Mouse (Mus musculus): ENCODE measurements at regions not wholly inside any gene's neighbourhood (a gene's known extent, or its start where the extent isn't known, plus 50 kb on each side); places are given as distances from the start of the nearest gene placed in this dataset.

DNA sequence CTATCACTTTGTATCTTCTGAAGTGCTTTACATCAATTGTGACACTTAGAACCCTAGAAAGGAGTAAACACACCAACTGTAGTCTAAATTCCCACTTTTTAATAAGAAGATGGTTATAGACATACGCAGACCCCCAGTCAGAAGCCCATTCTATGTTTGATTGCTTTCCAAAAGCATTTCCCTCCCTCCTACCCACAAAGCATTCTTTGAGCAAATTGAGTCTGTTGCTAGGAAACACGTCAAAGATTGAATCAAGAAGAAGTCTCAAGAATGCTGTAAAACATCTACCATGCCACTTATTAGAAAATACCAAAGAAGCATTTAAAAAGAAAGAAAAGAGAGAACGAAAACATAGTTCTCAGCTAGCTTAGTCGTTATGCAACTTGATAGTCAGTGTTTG lies 352.3 kb upstream of the Lrp1b start:
- Histone ChIP-seq H3K27ac (no peak overlapping the region), H3K4me2 (no peak overlapping the region), H3K9ac (no peak overlapping the region), H3K36me3 (replicated peaks) (no peaks in the 10 kb centered on the region), H3K27me3 (no peaks in the 10 kb centered on the region), H3K9me3 (no peaks in the 10 kb centered on the region), H3K4me3 (replicated peaks) (no peak overlapping the region), H3K4me1 (peaks cover 3% of the 10 kb centered on the region; the same call in 1 of the 2 replicates)
- whole genome bisulfite sequencing, result 9% methylated on average over 4 of the region's 4 CpGs
- ATAC-seq (ENCODE audit: low FRiP score), result peak; percentile 69; the same call in 1 of the 2 replicates

DNA sequence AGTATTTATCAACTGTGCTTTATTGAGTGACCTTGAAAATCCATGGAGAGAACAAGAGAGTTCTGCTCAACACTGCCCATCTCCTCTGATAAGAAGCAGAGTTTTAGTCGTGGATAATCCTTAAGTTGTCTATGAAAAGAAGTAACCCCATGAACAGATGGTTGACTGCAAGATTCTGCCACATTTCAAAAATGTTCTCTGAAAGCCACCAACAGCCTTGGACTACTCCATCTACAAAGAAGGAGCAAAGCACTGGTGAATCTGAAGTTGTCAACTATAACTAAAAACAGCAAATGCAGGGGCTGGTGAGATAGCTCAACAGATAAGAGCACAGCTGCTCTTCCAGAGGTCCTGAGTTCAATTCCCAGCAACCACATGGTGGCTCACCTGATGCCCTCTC lies 337.6 kb upstream of the Lrp1b start:
- Histone ChIP-seq H3K27ac (no peak overlapping the region), H3K9me3 (no peaks in the 10 kb centered on the region), H3K4me2 (no peak overlapping the region), H3K36me3 (replicated peaks) (no peaks in the 10 kb centered on the region), H3K9ac (no peak overlapping the region), H3K4me3 (replicated peaks) (no peak overlapping the region), H3K4me1 (no peaks in the 10 kb centered on the region), H3K27me3 (no peaks in the 10 kb centered on the region)
- WGBS, result 50% methylated on average over 1 of the region's 1 CpGs
- no peak for ATAC-seq (ENCODE audit: low FRiP score)

DNA sequence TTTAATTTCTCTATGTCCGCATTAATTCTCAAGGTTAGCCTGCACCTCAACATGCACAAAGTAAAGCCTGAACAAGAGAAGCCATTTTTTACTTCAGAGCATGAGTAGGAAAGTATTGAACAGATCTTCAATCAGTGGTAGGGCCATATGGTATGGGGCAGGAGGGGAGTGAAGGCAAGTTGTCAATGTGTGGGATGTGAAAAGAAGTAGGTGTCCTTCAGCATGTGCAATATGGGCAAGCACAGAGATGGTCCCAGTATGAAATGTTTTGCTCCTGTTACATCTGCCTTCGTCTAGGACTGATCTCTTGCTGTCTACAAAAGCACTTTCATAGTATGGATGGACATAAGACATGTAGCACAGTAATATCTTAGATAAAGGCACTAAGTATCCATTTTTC lies 315.3 kb upstream of the Lrp1b start:
- no peaks in the 10 kb centered on the region for H3K9me3 ChIP-seq
- H3K4me1 ChIP-seq, result no peaks in the 10 kb centered on the region
- H3K27me3 ChIP-seq, result no peaks in the 10 kb centered on the region
- WGBS, result 87% methylated on average over 2 of the region's 2 CpGs
- H3K4me2 ChIP-seq, result no peak overlapping the region
- H3K9ac ChIP-seq, result no peak overlapping the region
- H3K27ac ChIP-seq, result no peak overlapping the region
- ATAC-seq (ENCODE audit: low FRiP score), result no peak
- H3K4me3 ChIP-seq (replicated peaks), result no peak overlapping the region
- H3K36me3 ChIP-seq (replicated peaks), result no peaks in the 10 kb centered on the region
